Mouse (Mus musculus) CH12.LX (cell line): ENCODE results near the gene Bmp8a. TPM values are rescaled to one million over a fixed set of nuclear protein-coding genes. Genes with fewer than 3 reads are reported as not detected.

Experiments used
- DNase-seq: peaks from one replicate; pipeline ENCODE4 v3.0.0-alpha.2; 2013; ENCODE audit errors: extremely low read depth
- H3K27ac ChIP-seq: 2 replicates; pipeline ENCODE4 v1.5.1; 2012; ENCODE audit warnings: low read depth, mild to moderate bottlenecking, control low read depth, moderate library complexity; ENCODE audit not compliant: insufficient read depth
- H3K27me3 ChIP-seq: replicated peaks from 2 replicates; pipeline ENCODE3; 2012; ENCODE audit warnings: inconsistent platforms
- H3K36me3 ChIP-seq, 2 experiments: replicated peaks in 1 of 2; 2 replicates each; pipeline versions ENCODE3 to v1.6.1; 2012; ENCODE audit warnings: inconsistent platforms in 1 of 2, low read length in 1 of 2, mild to moderate bottlenecking in 1 of 2, mixed read lengths in 1 of 2, moderate library complexity in 1 of 2; ENCODE audit not compliant: control insufficient read depth in 1 of 2, insufficient read depth in 1 of 2
- H3K4me1 ChIP-seq, 2 experiments: 2 replicates each; pipeline ENCODE4 v1.6.1; 2012; ENCODE audit warnings: inconsistent platforms in 1 of 2, moderate library complexity in 1 of 2; ENCODE audit not compliant: insufficient read depth in 2 of 2, control insufficient read depth in 1 of 2
- H3K4me2 ChIP-seq: 2 replicates; pipeline ENCODE4 v1.6.1; 2012; ENCODE audit warnings: low read depth, mild to moderate bottlenecking, control low read depth; ENCODE audit not compliant: poor library complexity, insufficient read depth, severe bottlenecking
- H3K4me3 ChIP-seq, 3 experiments: fragments of 150-350 bp in 1 of 3; sonication (generic) in 1 of 3; replicated peaks in 1 of 3; 2 replicates each; pipeline versions ENCODE3 to v1.5.1; 2011 to 2012; ENCODE audit warnings: low read depth in 2 of 3, low read length in 2 of 3, mild to moderate bottlenecking in 2 of 3, moderate library complexity in 2 of 3, control low read depth in 1 of 3, improper control_type of control experiment in 1 of 3, inconsistent platforms in 1 of 3, mixed read lengths in 1 of 3; ENCODE audit not compliant: poor library complexity in 1 of 3
- H3K79me2 ChIP-seq: replicated peaks from 2 replicates; pipeline ENCODE4 v1.6.1; 2012; ENCODE audit warnings: mild to moderate bottlenecking, moderate library complexity; ENCODE audit not compliant: control insufficient read depth, poor library complexity, insufficient read depth, severe bottlenecking; ENCODE audit errors: extremely low read depth
- H3K9ac ChIP-seq: 2 replicates; pipeline ENCODE4 v1.6.1; 2012; ENCODE audit warnings: low read depth, mild to moderate bottlenecking, control low read depth, moderate library complexity; ENCODE audit not compliant: insufficient read depth
- H3K9me3 ChIP-seq: replicated peaks from 2 replicates; pipeline ENCODE3; 2012; ENCODE audit warnings: low read length, inconsistent platforms, mixed read lengths
- BHLHE40 ChIP-seq: IDR thresholded peaks from 2 replicates; pipeline ENCODE4 v1.6.1; 2011; ENCODE audit warnings: mild to moderate bottlenecking, low read depth, low read length, improper control_type of control experiment
- CHD1 ChIP-seq: IDR thresholded peaks from 2 replicates; pipeline ENCODE4 v1.6.1; 2012; ENCODE audit warnings: low read depth, low read length, improper control_type of control experiment, inconsistent platforms
- CHD2 ChIP-seq: IDR thresholded peaks from 2 replicates; pipeline ENCODE4 v1.6.1; 2011; ENCODE audit warnings: low read length, improper control_type of control experiment
- CTCF ChIP-seq, 2 experiments: IDR thresholded peaks in 1 of 2; conservative IDR thresholded peaks in 1 of 2; 2 replicates each; pipeline ENCODE4 v1.5.1; 2011 to 2012; ENCODE audit warnings: low read depth in 2 of 2, low read length in 2 of 2, improper control_type of control experiment in 1 of 2, inconsistent platforms in 1 of 2, mild to moderate bottlenecking in 1 of 2, moderate library complexity in 1 of 2
- E2F4 ChIP-seq: IDR thresholded peaks from 2 replicates; pipeline ENCODE4 v1.6.1; 2011; ENCODE audit warnings: low read depth, low read length, improper control_type of control experiment; ENCODE audit not compliant: insufficient replicate concordance
- EP300 ChIP-seq: IDR thresholded peaks from 2 replicates; pipeline ENCODE4 v1.6.1; 2011; ENCODE audit warnings: low read length, improper control_type of control experiment
- HCFC1 ChIP-seq: IDR thresholded peaks from 2 replicates; pipeline ENCODE4 v1.6.1; 2012; ENCODE audit warnings: low read depth, mild to moderate bottlenecking, inconsistent platforms, low read length, improper control_type of control experiment
- IRF4 ChIP-seq: IDR thresholded peaks from 2 replicates; pipeline ENCODE4 v1.6.1; 2014; ENCODE audit warnings: low read depth, mild to moderate bottlenecking, inconsistent platforms, low read length, improper control_type of control experiment
- JUN ChIP-seq: IDR thresholded peaks from 2 replicates; pipeline ENCODE4 v1.6.1; 2011; ENCODE audit warnings: low read depth, mild to moderate bottlenecking, low read length, improper control_type of control experiment, moderate library complexity; ENCODE audit not compliant: insufficient read depth
- MAFK ChIP-seq: IDR thresholded peaks from 2 replicates; pipeline ENCODE4 v1.6.1; 2011; ENCODE audit warnings: low read length, improper control_type of control experiment; ENCODE audit not compliant: insufficient replicate concordance
- MEF2A ChIP-seq: IDR thresholded peaks from 2 replicates; pipeline ENCODE4 v1.6.1; 2014; ENCODE audit warnings: low read depth, mild to moderate bottlenecking, inconsistent platforms, low read length, improper control_type of control experiment, borderline replicate concordance
- MXI1 ChIP-seq: IDR thresholded peaks from 2 replicates; pipeline ENCODE4 v1.6.1; 2011; ENCODE audit warnings: mild to moderate bottlenecking, low read depth, low read length, improper control_type of control experiment
- NELFE ChIP-seq: IDR thresholded peaks from 2 replicates; pipeline ENCODE4 v1.6.1; 2011; ENCODE audit warnings: low read depth, low read length, improper control_type of control experiment
- POLR2A ChIP-seq: IDR thresholded peaks from 2 replicates; pipeline ENCODE4 v1.6.1; 2011; ENCODE audit warnings: low read depth, mild to moderate bottlenecking, improper control_type of control experiment, low read length
- POLR2AphosphoS2 ChIP-seq: IDR thresholded peaks from 2 replicates; pipeline ENCODE4 v1.6.1; 2011; ENCODE audit warnings: low read depth, low read length, improper control_type of control experiment
- RAD21 ChIP-seq: IDR thresholded peaks from 2 replicates; pipeline ENCODE4 v1.6.1; 2011; ENCODE audit warnings: low read depth, mild to moderate bottlenecking, low read length, improper control_type of control experiment, moderate library complexity
- RCOR1 ChIP-seq: conservative IDR thresholded peaks from 2 replicates; pipeline ENCODE4 v1.6.1; 2012; ENCODE audit warnings: low read depth, mild to moderate bottlenecking, inconsistent platforms, low read length, improper control_type of control experiment
- SMC3 ChIP-seq: IDR thresholded peaks from 2 replicates; pipeline ENCODE4 v1.6.1; 2011; ENCODE audit warnings: low read depth, low read length, improper control_type of control experiment
- TCF12 ChIP-seq: IDR thresholded peaks from 2 replicates; pipeline ENCODE4 v1.6.1; 2014; ENCODE audit warnings: low read depth, mild to moderate bottlenecking, inconsistent platforms, low read length, improper control_type of control experiment
- UBTF ChIP-seq: IDR thresholded peaks from 2 replicates; pipeline ENCODE4 v1.6.1; 2012; ENCODE audit warnings: low read depth, mild to moderate bottlenecking, inconsistent platforms, low read length, improper control_type of control experiment, moderate library complexity
- ZMIZ1 ChIP-seq: IDR thresholded peaks from 2 replicates; pipeline ENCODE4 v1.6.1; 2012; ENCODE audit warnings: low read depth, mild to moderate bottlenecking, inconsistent platforms, low read length, improper control_type of control experiment
- dilution Hi-C: fragments of 300-500 bp; cut with MboI; formaldehyde crosslinking; loops from 2 replicates; pipeline ENCODE4 v1.14.3; 2020; ENCODE audit warnings: low sequenced_read_pairs; ENCODE audit not compliant: extremely low pct_unique_long_range_greater_than_20kb, extremely low pct_ligation_motif_present
- in situ Hi-C: fragments of 300-500 bp; cut with MboI; formaldehyde crosslinking; loops from 3 replicates; pipeline ENCODE4 v1.14.3; 2019; ENCODE audit warnings: low sequenced_read_pairs, low pct_ligation_motif_present, low pct_unique_long_range_greater_than_20kb, mixed read lengths
- polyA plus RNA-seq: library from polyadenylated mRNA; unstranded; fragments of >175 nt; gene quantifications from 2 replicates; pipeline ENCODE4 v1.2.1, GENCODE M21; 2012; ENCODE audit warnings: low read depth; ENCODE audit not compliant: insufficient read length
- total RNA-seq, 2 experiments: library from RNA; depleted of rRNA; stranded (reverse); fragments of 300-350 nt in 1 of 2; fragments of >200 nt in 1 of 2; gene quantifications; 2 replicates each; pipeline ENCODE4 v1.2.3; 2012 to 2014

The Bmp8a gene
- total and polyA plus RNA-seq, 3 experiments = 0.30 to 0.76 (median 0.68) TPM

GRCm38 (mm10) chr4:123293661-123294443, 49.2 kb downstream of the Bmp8a start:
- dilution Hi-C loops = no loop called here
- DNase-seq = no peak
- no peak overlapping the region for H3K4me2 ChIP-seq
- TF ChIP-seq CTCF (conservative IDR thresholded peaks at IDR 0.05 in 1 of 2, IDR thresholded peaks at IDR 0.05 in 1 of 2; ENCODE audit: low read depth in 2 of 2, low read length in 2 of 2) (no peak), MEF2A (no peak), MXI1 (no peak), SMC3 (no peak), IRF4 (no peak), RCOR1 (no peak), POLR2AphosphoS2 (no peak), CHD1 (no peak), ZMIZ1 (no peak), NELFE (no peak), EP300 (no peak), RAD21 (no peak), JUN (no peak), BHLHE40 (no peak)
- TF ChIP-seq, all 38 proteins: peak for 0
- H3K79me2 ChIP-seq = peaks cover 14% of the 10 kb centered on the region
- peaks cover 87 to 92% of the 10 kb centered on the region in 2 experiments for H3K36me3 ChIP-seq
- H3K9ac ChIP-seq = no peak overlapping the region
- H3K9me3 ChIP-seq = no peaks in the 10 kb centered on the region
- peaks cover 0 to 6% of the 10 kb centered on the region in 2 experiments; a peak in 1 of 4 replicates for H3K4me1 ChIP-seq
- no peaks in the 10 kb centered on the region for H3K27me3 ChIP-seq
- in situ Hi-C loops = loop anchor here (25.0 kb wide), 1 partner anchor 543 kb away; no protein-coding TSS in a partner anchor
- no peak overlapping the region for H3K4me3 ChIP-seq
- no peak overlapping the region for H3K27ac ChIP-seq

- no peak for DNase-seq
- Histone ChIP-seq H3K4me3 (no peak overlapping the region), H3K79me2 (peaks cover 22% of the 10 kb centered on the region), H3K4me2 (no peak overlapping the region), H3K27ac (no peak overlapping the region), H3K36me3 (peaks cover 89 to 95% of the 10 kb centered on the region in 2 experiments), H3K9me3 (no peaks in the 10 kb centered on the region), H3K9ac (no peak overlapping the region), H3K4me1 (peaks cover 0 to 6% of the 10 kb centered on the region in 2 experiments; a peak in 1 of 4 replicates), H3K27me3 (no peaks in the 10 kb centered on the region)
- in situ Hi-C loops = loop anchor here (25.0 kb wide), 1 partner anchor 544 kb away; no protein-coding TSS in a partner anchor
- TF ChIP-seq HCFC1 (no peak), IRF4 (no peak), MEF2A (no peak), POLR2AphosphoS2 (no peak), POLR2A (no peak), CHD2 (no peak), BHLHE40 (no peak), MAFK (no peak), UBTF (no peak), TCF12 (no peak), ZMIZ1 (no peak), MXI1 (no peak), E2F4 (no peak), CTCF (conservative IDR thresholded peaks at IDR 0.05 in 1 of 2, IDR thresholded peaks at IDR 0.05 in 1 of 2; ENCODE audit: low read depth in 2 of 2, low read length in 2 of 2) (no peak)
- dilution Hi-C loops = no loop called here
These were observed 50.1 kb downstream of the Bmp8a start for GRCm38 (mm10) chr4:123292989-123293388.
